Mouse (Mus musculus) neutrophil, adult 5-6 weeks (primary cell): ENCODE results near the gene Zbtb34. TPM values are rescaled to one million over a fixed set of nuclear protein-coding genes. Genes with fewer than 3 reads are reported as not detected.

Source experiments
- ATAC-seq: fragments of 151-379, 151-347 bp; 2 replicates; pipeline ENCODE4 v1.8.0; 2017; ENCODE audit warnings: mild to moderate bottlenecking, moderate TSS enrichment; ENCODE audit not compliant: insufficient number of reproducible peaks, poor library complexity, low FRiP score, severe bottlenecking; ENCODE audit errors: extremely low read depth
- total RNA-seq: library from RNA; stranded (forward); fragments of 200-1000 nt; gene quantifications from 2 replicates; pipeline ENCODE4 v1.2.3, GENCODE M21; 2017

Gene Zbtb34
- total RNA-seq, 1 experiment from 2014 or later = 4.5 TPM

- ATAC-seq = no peak
Observed at GRCm38 (mm10) chr2:33364656-33365055, 66.5 kb downstream of the Zbtb34 start.

- no peak for ATAC-seq
Observed at GRCm38 (mm10) chr2:33363890-33364289, 67.2 kb downstream of the Zbtb34 start.

GRCm38 (mm10) chr2:33361139-33361716 is 69.9 kb downstream of the Zbtb34 start:
- ATAC-seq = no peak

GRCm38 (mm10) chr2:33360564-33360963 is 70.6 kb downstream of the Zbtb34 start:
- ATAC-seq = no peak

- ATAC-seq = peak; percentile 89
Observed at GRCm38 (mm10) chr2:33359184-33359583, 71.9 kb downstream of the Zbtb34 start.

- no peak for ATAC-seq
Observed at GRCm38 (mm10) chr2:33357250-33357838, 73.8 kb downstream of the Zbtb34 start.

Other genes with a start within 250 kb of the Zbtb34 start
- 0.12 and 0.37 TPM in 2 replicates for gene Angptl2, start 215.3 kb downstream of the Zbtb34 start, total RNA-seq
- 11.9 and 13.8 TPM in 2 replicates for gene Ralgps1, start 59.8 kb downstream of the Zbtb34 start, total RNA-seq
- gene Zbtb43, start 37.2 kb upstream of the Zbtb34 start, total RNA-seq = 25.2 and 26.2 TPM in 2 replicates
- gene Lmx1b, start 209.2 kb upstream of the Zbtb34 start, total RNA-seq = not detected in 2 replicates